Mouse (Mus musculus): ENCODE measurements around the gene M1ap. TPM values are rescaled to one million over a fixed set of nuclear protein-coding genes. Genes with fewer than 3 reads are reported as not detected.

The M1ap gene
- total RNA-seq, 2 experiments from 2014 or later, result not detected

GRCm38 (mm10) chr6:83004872-83005271, 58.2 kb downstream of the M1ap start:
- intact Hi-C loops (cut with DNase I), result no loop called here
- DNase-seq, result peak in 1 of 2 experiments; percentile 23

DNA sequence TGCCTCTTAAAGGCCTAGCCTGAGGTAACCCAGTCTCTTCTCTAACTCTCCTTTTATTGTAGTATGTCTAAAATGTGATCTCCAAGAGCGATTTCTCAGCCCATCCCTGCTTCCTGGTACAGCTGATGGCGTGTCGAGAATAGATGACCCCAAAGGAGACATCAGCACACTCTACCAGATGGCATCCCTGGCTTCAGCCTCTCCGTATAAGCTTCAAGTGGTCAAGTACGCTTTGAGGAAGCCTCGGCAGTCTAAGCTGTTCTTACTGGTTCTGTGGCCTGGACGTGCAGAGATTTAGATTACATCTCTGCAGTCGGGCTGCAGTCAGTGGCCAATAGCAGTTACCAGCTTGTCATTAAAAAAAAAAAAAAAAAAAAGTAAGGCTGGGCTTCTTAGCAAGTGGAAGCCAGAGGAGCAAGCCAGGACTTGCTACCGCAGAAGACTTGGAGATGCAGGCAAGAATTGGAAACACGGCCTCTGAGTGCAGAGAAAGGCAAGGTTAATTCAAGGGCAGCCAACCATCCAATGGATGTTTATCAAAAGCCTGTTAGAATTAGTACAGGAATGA, 58.8 kb downstream of the M1ap start:
- no peak for DNase-seq
- intact Hi-C loops (cut with DNase I), result no loop called here

DNA sequence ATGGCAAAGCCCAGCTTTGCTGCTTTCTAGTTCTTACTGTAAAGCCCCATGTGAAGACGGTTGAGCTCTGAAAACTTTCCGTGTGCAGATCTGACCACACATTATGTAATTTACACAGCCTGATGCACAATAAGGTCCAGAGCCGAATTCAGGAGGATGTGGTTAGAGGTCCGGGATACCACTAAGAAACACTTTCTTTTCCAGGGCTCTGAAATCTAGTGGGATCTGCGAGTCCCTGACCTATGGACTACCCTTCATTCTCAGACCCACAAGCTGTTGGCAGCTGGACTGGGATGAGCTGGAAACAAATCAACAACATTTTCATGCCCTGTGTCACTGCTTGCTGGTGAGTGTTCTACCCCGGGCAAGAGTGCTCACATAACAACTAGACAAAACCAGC, 59.4 kb downstream of the M1ap start:
- intact Hi-C loops (cut with DNase I), result no loop called here
- no peak for DNase-seq

DNA sequence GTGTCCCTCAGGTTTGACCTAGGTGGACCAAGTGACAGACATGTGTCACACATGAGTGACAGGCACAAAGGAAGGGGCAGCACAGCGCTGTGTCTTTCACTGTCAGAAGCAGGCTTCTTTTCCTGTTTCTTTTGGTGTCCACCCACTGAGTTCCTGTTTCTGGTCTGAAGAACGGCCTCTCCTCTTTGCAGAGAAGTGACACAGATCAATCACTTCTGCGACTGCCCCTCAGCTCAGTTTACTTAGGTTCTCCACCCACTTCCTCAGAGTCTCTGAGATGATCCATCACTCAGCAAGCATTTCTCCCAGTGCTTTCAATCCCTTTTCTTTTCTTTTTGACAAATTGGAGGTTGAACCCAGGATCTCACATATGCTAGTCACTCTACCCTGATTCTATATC, 62.0 kb downstream of the M1ap start:
- DNase-seq, result no peak
- intact Hi-C loops (cut with DNase I), result no loop called here

GRCm38 (mm10) chr6:83010010-83010409, 63.3 kb downstream of the M1ap start:
- intact Hi-C loops (cut with DNase I), result no loop called here
- no peak for DNase-seq

DNA sequence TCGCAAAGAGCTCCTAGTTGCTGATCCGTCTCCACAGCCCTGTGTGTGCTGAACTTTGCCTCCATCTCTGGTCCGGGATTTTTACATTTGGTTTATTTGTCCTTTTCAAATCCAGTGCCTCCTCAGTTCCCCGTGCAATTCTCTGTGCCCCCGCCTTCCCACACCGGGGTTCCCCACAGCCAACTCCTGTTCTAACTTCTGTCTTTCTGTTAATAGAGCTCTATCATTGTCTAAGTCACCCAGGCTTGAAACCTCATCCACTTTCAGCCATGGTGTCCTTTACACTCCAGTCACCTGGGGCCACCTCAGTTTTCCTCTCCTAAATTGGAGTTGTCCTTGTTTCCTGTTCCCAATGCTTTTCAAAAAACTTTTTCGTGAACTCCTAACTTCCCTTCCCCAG, 64.6 kb downstream of the M1ap start:
- intact Hi-C loops (cut with DNase I), result no loop called here
- no peak for DNase-seq

DNA sequence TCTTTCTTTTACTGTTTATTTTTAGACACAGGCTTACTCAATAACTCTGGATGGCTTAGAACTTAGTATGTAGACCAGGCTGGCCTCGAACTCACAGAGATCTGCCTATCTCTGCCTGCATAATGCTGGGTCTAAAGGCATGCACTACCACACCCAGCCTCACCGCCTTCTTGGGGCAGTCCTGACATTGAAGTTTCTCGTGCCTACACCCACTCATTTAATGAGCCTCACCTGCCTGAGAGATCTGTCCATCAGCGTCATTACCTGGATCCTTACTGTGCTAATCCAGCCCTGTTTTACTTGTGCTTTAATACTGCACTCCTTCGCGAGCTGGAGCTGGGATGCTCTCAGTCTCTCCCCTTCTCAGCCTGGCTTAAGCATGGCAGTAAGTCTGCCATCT, 65.1 kb downstream of the M1ap start:
- no peak for DNase-seq

GRCm38 (mm10) chr6:83013444-83013843, 66.7 kb downstream of the M1ap start:
- intact Hi-C loops (cut with DNase I), result no loop called here
- DNase-seq, result no peak

More for the DNA sequence above, 65.1 kb downstream of the M1ap start:
- intact Hi-C loops (cut with DNase I), result no loop called here

DNA sequence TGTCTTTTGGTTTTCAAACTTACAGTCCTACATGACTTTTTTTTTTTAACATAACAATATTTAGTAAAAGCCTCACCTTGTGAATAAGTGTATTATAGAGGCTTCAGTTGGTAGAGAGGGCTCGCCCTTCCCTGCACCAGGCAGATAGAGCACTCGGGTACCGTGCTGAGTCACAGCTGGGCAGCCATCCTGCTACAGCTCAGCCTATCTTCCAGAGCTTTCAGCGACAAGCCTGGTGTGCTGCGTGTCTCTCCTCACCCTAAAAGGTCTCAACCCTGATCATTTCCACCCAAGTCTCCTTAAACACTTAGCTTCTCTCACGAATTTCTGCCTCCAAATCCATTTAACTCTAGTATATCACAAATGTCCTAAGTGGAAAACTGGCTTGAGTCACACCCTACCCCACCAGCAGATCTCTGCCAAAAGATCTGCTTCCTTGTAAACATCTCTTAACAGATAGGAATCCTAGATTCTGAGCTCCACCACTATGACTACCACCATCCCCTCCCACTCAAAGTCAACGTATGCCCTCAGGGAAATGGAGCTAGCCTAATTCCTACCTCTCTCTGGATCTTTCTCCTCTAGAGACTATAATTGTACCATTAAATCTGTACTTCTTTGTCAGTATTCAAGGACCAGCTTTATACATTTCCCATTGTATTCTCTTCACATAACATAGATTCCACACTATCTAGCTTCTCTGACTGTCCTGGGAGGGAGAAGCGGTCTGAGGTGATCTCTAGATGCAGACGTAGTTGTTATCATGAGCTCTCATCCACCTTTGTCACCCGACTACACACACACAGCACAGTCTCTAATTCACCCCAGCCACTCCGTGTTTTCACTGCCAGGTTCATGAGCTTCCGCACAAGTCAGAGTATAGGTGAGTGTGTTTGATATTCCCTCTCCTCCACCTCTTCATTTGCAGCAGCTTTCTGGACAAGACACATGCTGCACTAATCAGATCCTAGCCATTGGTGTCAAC, 68.1 kb downstream of the M1ap start:
- no peak for DNase-seq
- intact Hi-C loops (cut with DNase I), result no loop called here

- no peak for DNase-seq
- intact Hi-C loops (cut with DNase I), result no loop called here
These were observed 69.0 kb downstream of the M1ap start for GRCm38 (mm10) chr6:83015749-83016148.

DNA sequence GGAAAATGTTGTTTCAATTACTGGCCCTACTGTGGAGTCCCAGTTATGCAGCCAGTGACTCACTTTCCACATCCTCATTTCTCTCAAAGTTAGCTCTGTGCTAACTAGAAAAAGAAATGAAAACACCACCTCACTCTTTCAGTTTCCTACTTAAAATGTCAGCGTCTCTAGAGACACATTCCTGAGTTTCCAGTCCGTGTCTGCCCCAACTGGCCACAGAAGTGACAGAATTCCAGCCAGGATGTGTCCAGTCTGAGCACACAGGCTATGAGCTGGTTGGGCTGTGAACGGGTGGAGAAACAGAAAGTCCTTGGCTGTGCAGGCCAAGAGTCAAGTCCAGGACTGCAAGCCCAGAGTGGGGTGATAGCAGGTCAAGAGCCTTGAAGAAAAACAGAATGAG, 70.5 kb downstream of the M1ap start:
- intact Hi-C loops (cut with DNase I), result no loop called here
- peak; percentile 55 to 63 for DNase-seq

DNA sequence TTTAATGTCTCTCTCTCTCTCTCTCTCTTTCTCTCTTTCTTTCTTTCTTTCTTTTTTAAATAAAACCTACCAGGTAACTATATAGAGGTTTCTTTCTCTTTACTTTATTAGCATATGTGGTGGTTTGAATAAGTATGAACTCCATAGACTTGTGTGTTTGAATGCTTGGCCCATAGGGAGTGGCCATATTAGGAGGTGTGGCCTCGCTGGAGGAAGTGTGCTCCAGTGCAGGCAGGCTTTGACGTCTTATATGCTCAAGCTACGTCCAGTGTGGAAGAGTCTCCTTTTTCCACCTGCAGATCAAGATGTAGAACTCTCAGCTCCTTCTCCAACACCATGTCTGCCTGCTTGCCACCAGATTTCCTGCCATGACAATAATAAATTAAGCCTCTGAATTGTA, 72.3 kb downstream of the M1ap start:
- intact Hi-C loops (cut with DNase I), result no loop called here
- DNase-seq, result no peak

DNA sequence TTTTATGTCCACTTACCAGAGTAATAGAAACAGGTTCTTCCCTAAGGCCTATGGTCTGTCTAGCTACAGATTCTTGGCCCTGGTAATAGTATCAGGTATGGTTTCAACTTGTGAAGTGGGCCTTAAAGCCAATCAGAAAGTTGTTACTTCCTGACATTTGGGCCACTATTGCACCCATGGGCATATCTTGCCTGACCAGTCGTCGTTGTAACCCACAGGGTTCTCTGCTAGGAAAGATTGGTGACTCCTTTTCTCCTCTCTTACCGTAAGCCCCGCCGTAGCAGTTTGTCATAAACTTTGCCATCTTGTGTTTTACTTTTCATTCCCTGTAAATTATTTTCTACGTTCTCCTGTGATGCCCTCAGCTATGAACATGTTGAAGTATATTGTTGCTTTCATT, 73.4 kb downstream of the M1ap start:
- no peak for DNase-seq
- intact Hi-C loops (cut with DNase I), result no loop called here

DNA sequence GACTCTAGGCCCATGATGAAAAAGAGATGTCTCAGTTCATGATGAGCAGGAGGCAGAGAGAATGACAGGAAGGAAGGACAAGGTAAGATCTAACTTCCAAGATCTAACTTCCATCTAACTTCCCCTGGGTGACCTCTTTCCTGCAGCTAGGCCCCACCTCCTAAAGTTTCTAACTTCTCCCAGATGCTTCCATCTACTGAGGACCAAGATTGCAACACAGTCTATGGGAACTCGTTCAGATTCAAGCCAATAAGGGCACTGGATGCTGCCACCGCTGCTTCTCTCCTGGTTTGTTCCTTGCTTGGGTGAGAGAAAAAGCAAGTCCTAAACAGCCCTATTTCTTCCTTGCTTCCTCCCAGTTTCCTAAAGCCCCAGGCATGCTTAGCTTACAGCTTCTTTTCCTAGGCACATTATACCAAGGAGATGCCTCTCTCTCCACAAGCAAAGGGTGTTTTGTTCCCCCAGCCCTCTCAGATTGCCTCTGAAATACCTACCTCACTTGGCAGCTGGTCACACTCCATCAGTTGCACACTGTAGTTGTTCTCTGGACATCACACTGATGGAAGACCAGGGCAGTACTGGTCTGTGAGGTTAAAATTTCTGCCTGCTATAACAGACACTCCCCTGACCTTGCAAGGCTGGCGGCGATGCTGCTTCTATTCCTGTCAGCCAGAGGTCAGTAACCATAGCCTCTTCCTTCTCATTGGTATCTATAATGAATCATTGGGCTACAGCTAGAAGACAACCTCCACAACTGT, 74.3 kb downstream of the M1ap start:
- intact Hi-C loops (cut with DNase I), result no loop called here
- no peak for DNase-seq

- intact Hi-C loops (cut with DNase I), result no loop called here
- no peak for DNase-seq
These were observed 76.3 kb downstream of the M1ap start for GRCm38 (mm10) chr6:83023008-83023407.

DNA sequence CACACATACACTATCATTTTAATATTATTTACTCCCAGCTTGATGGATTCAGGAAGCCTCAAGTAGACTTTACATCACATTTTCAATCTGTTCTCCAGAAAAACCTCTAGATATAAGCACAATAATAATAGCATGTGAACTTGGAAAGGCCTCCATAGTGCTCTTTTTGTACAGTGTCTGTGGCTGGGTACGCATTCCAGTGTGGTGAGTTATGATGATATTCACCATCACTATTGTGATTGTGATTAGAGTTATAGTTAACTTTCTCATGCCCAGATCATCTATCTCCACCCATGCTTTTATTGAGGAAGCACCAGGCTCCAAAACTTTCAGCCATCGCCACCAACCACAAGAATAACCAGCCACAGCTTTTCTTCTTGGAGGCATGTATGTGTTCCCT, 77.1 kb downstream of the M1ap start:
- intact Hi-C loops (cut with DNase I), result no loop called here
- no peak for DNase-seq

- DNase-seq, result no peak
- intact Hi-C loops (cut with DNase I), result no loop called here
These were observed 77.7 kb downstream of the M1ap start for GRCm38 (mm10) chr6:83024421-83024820.

DNA sequence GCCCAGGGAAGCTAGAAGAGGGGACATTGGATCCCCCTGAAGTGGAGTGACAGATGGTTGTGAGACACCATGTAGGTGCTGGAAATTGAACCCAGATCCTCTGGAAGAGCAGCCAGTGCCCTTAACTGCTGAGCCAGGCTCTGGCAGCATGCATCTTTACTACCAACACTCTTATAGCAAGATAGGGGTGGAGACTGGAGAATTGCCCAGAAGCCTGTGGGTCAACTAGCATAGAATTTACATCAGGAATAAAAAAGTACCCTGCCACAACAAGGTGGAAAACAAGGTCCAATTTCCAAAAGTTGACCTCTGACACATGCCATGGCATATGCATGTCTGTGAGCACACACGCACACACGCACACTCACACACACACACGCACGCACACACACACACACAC, 78.5 kb downstream of the M1ap start:
- intact Hi-C loops (cut with DNase I), result no loop called here
- no peak for DNase-seq

GRCm38 (mm10) chr6:83027293-83027692, 80.6 kb downstream of the M1ap start:
- no peak for DNase-seq
- intact Hi-C loops (cut with DNase I), result no loop called here

DNA sequence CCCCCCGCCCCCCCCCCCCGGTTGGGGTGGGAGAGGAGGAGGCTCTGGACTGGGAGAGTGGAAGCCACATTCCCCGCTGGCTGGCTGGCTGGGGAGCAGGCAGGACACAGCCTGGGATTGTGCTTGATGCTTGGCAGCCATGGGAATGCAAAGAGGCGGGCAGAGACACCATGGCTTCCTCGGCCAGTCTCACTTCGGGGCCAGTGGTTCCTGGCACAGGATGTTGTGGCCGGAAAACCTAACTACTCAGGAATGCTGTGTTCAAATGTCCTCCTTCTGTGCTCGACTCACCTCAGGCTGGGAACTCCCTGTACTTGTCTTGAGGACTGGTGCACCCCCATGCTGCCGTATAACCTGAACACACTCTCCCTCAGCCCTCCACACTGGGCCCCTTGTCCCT, 81.0 kb downstream of the M1ap start:
- intact Hi-C loops (cut with DNase I), result no loop called here
- DNase-seq, result no peak

DNA sequence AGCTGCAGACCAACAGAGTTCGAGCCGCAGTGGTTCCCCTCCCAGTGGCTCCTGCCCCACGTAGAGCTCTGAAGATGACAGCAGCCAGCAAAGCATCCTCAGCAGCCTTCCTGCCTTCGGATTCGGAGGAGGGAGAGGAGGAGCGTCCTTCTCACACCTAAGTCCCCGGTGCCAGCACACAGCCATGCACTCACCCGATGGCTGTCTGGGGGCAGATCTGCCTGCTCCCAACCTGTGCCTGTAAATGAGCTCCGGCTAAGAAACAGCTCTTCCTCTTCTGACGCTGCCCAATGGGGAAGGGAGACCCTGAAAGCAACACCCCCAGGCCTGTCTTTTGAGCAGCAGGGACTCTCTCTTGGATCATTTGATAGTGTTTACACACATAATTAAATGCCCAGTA, 83.1 kb downstream of the M1ap start:
- DNase-seq, result no peak
- intact Hi-C loops (cut with DNase I), result no loop called here

- no peak for DNase-seq
- intact Hi-C loops (cut with DNase I), result no loop called here
These were observed 84.4 kb downstream of the M1ap start for GRCm38 (mm10) chr6:83031111-83031510.
